Mouse (Mus musculus) lung, postnatal 0 days (tissue): ENCODE results near the gene Hoxc13.

Source experiments
- CTCF ChIP-seq: IDR thresholded peaks from 2 replicates; pipeline ENCODE4 v1.5.1; 2016; ENCODE audit warnings: antibody characterized with exemption, mild to moderate bottlenecking
- EP300 ChIP-seq: IDR thresholded peaks from 2 replicates; pipeline ENCODE4 v1.6.1; 2016; ENCODE audit warnings: antibody characterized with exemption, mild to moderate bottlenecking, control low read depth

DNA sequence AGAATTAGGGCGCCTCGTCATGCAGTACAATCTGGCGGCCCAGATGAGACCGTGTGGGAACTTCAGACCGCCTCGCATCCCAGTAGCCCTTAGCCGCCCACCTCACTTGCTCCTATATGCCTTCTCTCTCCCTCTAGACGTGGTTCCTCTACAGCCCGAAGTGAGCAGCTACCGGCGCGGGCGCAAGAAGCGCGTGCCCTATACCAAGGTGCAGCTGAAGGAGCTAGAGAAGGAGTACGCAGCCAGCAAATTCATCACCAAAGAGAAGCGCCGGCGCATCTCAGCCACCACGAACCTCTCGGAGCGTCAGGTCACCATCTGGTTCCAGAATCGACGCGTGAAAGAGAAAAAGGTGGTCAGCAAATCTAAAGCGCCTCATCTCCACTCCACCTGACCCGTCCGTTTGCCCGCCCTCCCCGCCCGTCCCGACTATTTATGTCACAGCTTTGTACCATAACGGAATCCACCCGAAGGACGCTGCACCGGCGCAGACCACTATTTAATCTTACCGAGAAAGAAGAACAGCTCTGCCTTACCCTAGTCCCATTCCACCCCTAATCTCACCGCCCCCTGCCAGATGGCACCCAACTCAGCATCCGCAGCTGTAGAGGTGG, 6.2 kb downstream of the Hoxc13 start:
- TF ChIP-seq CTCF: no peak
- TF ChIP-seq EP300: no peak
